Mouse (Mus musculus) ES-CJ7 (cell line): Measurements from ENCODE around the gene Krt18.
"Not testable (repeated sequence)": the region's sequence is repeated elsewhere in the genome, so short reads cannot be mapped to it uniquely, and the experiment has no call there.

ENCODE experiments used
- DNase-seq: peaks from one replicate; pipeline ENCODE4 v3.0.0; 2011; ENCODE audit warnings: low read depth, low spot score

Krt18 gene

GRCm38 (mm10) chr15:102065661-102066325, 37.8 kb downstream of the Krt18 start:
- peak; percentile 90 for DNase-seq

GRCm38 (mm10) chr15:102070476-102071467, 42.8 kb downstream of the Krt18 start:
- DNase-seq: no peak

- DNase-seq: no peak
Measured at GRCm38 (mm10) chr15:102072963-102073558, 45.1 kb downstream of the Krt18 start.

- peak; percentile 99 for DNase-seq
Measured at GRCm38 (mm10) chr15:102073559-102074069, 45.6 kb downstream of the Krt18 start, which contains the start of gene Eif4b. Eif4b (plus strand) TSS chr15:102073773.

- peak; percentile 83 for DNase-seq
Measured at GRCm38 (mm10) chr15:102074070-102074731, 46.2 kb downstream of the Krt18 start.

- DNase-seq: no peak
Measured at GRCm38 (mm10) chr15:102074876-102075585, 47.1 kb downstream of the Krt18 start.

GRCm38 (mm10) chr15:102077111-102077677, 49.2 kb downstream of the Krt18 start:
- no peak for DNase-seq

GRCm38 (mm10) chr15:102079221-102079620, 51.2 kb downstream of the Krt18 start:
- DNase-seq: peak; percentile 54

- DNase-seq: not testable (repeated sequence)
Measured at GRCm38 (mm10) chr15:102079924-102080323, 51.9 kb downstream of the Krt18 start.

- DNase-seq: no peak
Measured at GRCm38 (mm10) chr15:102080429-102080828, 52.4 kb downstream of the Krt18 start.
